Mouse (Mus musculus) cerebellum, adult 18-20 months (tissue): ENCODE measurements around the gene Srsf10.

Source experiments
- DNase-seq, 2 experiments: peaks; one replicate each; pipeline ENCODE4 v3.0.0; 2021

Srsf10 gene

DNA sequence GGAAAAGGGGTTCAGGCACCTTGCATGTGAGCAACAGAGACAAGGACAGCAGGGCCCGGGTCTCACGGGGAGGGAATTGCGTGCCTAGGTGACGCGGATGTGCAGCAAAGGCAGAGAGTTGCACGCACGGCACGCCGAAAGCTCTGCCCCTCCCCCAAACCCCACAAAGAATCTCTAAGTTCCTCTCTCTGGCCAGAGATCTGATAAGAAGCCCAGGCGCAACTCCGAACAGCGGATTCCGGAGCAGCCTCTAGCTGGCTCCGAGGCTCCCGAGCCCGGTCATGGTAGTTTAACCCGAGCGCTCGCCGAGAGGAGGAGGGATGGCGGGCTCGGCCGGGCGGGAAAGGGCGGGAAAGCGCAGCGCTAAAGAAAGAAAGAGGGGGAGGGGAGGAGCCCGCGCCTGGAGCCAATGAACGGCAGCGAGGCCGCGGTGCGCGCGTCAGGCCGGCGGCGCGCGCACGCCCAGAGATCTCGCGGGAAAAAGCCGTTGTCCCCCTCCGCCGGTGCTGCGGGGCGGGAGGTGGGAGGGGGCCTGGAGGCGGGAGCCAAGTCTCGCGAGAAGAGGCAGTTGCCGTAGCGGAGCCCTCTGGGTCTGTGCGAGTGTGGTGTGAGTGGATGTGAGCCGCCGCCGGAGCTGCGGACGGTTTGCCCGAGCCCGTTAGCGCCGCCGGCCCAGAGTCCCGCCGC is at the start of gene Srsf10:
Gene Srsf10 (plus strand): TSS at position 212 of the 687 bp plus-strand sequence.
- peak; percentile 94 to 95 for DNase-seq

DNA sequence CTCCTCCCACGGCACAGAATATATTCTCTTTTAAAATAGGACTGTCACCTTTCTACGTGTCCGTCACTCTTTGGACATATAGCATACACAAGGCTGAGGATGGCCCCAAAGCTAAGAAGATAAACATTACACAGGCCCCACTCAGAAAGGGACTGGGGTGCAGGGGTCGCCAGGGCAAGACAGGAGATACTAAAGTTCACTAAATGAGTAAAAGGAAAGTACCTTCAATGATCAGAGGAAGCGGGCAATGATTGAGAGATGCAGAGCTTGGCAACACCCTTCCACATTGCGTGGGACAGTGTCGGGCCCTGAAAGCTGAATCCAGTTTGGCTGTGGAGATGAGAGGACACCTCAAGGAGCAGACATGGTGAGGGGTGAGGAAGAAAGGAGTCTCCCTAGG is 40.7 kb upstream of the Srsf10 start:
- no peak for DNase-seq

DNA sequence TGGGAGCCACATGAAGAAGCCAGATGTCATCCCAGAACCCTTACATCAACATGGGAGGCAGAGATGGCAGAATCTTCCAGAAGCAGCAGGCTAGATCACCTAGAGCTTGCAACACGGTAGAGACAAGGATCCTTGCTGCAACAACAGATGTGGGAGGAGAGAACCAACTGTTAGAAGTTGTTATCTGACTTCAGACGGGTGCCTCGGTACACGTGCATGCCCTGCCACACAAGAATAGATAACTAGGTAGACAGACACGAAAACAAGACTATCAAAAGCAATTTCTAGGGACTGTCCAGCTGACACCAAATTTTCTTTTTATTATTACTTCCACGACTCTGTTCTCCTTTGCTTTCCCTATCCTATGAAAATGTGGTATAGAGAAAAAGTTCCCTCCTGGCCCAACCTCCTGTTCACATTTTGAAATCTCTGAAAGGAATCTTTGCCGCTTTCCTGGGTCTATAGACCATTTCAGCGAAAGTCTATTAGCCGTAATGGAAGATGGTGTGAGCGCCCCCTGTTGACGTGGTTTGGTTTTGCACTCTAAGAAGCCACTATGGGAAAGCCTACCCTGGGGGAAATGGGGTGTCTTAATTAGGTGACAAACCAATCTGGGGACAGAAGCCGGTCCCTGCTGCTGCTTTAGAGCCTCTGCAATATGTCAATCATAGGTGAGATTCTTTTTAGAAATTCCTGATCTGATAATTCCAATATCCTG is 38.5 kb upstream of the Srsf10 start:
- DNase-seq, result peak; percentile 29 to 40

DNA sequence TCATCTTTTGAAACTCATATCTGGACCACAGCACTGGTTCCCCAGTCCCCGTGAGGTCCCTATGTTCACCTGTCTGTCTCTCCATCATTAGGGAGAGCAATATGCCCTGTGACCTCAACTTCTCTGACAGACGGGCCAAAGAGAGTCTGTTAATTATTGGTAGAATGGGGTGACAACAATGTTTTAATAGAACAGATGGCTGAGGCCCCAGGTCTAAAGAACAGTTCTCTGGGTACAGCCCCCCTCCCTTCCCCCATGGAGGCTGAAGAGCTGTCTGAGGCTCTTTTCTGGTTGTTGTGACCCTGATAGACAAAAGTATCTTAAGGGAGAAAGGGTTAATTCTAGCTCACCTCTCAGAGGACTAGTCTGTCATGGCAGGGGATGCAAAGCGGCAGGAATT is 37.2 kb upstream of the Srsf10 start:
- DNase-seq, result no peak

DNA sequence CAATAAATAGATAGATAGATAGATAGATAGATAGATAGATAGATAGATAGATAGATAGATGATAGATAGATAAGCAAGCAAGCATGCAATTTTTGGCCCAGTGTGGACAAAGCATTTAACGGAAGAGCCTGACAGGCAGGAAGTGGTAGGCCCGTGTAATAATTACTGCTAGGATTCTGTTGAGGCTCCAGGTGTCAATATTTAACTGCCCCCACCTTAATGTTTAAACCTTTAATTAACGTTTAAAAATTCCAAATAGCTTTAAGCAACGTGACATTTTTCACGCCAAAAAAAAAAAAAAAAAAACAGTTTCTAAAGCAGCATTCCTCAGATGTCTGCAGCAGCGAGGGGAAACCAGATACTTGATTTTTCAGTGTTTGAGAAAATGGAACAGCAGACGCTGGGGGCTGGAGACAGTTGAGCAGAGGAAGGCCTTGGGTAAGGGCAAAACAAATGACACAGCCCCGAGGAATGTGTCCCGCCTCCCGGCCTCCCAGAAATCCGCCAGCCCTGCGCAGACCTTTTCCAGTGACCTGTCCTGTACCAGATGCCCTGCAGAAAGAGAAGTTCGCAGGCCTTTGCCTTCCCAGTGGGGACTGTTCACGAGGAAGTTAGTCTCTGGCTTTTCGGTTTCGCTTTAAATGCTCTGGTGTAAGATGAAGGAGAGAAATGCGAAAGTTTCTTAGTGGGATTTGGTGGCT is 35.6 kb upstream of the Srsf10 start:
- DNase-seq, result no peak

DNA sequence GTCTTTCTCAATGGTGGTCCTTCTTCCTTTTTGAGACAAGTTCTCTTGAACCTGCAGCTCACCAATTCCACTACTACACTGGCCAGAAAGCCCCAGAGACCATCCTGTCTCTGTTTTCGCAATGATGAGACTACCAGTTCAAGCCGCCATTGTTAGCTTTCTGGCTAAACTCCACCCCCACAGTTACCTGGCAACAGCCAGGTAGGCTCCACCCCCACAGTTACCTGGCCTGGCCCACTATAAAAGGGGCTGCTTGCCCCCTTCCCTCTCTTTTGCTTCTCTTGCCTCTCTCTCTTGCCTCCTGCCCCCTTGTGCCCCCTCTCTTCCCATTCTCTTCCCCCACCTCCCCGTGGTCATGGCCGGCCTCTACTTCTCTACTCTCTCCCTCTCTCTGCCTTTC is 33.8 kb upstream of the Srsf10 start:
- DNase-seq, result no peak

DNA sequence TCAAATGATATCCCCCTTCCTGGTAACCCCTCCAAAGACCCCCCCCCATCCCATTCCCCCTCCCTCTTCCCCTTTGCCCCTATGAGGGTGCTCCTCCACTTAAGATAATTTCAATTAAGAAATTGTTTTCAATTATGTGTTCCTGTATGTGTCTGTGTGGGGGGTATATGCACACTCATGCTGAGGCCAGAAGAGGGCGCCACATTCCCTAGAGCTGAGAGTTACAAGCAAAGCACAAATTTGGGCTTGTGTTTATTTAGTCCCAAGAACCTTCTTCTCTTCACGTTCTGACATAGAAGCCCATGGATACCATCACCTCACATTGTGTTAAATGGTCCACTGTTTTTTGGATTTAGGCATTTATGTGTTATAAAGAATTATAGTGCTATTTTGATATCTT is 32.2 kb upstream of the Srsf10 start:
- DNase-seq, result no peak

DNA sequence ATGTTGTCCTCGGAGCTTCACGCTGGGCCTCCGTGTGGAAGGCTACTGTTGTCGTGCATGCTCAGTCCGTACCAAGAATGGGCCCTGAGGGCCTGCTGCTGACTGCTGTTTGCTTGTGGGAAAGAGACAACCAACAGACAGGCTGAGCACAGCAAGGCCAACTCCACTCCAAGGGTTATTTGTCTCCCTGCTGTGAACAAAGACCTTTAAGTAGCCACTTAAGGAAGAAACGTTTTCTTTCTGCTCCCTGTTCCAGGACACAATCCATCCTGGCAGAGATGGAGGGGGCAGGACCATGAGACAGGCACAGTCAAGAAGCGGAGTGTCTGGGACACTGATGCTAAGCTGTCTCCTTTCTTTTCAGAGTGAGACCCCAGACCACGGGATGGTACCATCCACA is 31.3 kb upstream of the Srsf10 start:
- no peak for DNase-seq

DNA sequence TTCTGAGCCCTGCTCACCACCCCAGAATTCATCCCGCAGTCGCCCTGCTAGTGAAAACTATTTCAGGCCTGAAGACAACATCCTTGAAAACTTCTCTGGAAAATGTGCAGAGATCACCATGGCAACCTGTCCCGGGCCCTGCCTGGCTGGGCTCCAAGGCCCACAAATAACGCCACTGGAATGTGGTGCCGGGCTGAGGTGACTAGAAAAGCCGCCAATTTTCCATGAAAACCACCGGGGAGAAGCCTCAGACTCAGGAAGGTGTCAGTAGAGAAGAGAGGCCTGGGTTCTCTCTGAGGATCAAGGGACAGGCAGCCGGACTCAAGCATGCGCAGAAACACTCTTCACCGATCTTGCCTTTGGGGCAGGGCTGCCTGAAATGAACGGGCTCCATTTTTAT is 27.1 kb upstream of the Srsf10 start:
- peak in 1 of 2 experiments; percentile 13 for DNase-seq

DNA sequence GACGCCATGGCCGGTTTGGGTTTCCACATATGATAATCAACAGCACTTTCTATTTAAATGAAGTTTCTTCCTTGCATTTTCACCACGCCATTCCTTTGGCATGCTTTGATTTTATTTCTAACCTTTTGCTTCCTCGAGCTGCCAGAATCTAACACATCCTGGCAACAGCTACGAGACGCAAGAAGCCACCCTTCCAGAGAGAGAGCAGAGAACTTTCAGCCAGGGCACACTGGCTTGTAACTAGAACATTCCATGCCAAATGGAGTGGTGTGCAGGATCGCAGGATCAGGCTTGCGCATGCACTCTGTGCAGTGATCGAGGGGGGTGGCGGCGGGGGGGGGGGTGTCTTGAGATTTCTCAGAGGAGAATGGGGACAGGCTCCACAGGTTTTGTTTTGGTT is 23.5 kb upstream of the Srsf10 start:
- DNase-seq, result no peak

DNA sequence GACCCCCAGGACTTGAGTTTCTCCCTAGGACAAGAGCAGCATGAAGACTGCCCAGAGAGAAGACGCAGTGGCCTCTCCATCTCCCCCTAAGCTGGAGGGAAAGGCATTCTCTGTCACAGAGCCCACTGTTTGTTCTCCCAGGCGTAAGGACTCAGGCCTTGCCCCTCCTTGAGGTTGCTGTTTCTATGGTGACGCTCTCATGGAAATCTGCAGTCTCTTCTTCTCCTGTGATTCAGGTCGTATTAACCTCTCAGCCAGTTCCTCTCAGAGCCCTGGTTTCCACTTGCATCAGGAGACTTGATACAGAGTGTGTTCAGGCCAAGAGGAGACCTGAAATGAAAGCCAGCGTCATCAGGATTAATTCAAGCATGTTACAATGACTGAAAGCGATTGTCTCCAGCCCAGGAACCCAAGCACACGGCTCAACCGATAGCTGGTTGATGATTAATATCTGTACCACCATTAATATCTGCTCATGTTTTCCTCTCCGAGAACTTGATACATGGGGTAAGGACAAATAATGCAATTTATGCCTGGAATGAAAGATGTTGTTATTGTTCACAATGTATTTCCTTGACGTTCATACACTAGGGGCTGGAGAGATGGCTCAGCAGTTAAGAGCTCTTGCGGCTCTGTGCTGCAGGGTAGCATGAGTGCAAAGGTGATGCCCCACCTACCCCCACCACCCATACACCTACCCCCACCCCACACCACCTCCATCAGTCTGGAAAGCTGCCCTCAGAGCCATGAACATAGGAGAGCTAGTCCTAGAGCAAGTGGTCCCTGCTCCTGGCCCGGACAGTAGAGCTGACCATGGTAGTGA is 22.0 kb upstream of the Srsf10 start:
- no peak for DNase-seq

DNA sequence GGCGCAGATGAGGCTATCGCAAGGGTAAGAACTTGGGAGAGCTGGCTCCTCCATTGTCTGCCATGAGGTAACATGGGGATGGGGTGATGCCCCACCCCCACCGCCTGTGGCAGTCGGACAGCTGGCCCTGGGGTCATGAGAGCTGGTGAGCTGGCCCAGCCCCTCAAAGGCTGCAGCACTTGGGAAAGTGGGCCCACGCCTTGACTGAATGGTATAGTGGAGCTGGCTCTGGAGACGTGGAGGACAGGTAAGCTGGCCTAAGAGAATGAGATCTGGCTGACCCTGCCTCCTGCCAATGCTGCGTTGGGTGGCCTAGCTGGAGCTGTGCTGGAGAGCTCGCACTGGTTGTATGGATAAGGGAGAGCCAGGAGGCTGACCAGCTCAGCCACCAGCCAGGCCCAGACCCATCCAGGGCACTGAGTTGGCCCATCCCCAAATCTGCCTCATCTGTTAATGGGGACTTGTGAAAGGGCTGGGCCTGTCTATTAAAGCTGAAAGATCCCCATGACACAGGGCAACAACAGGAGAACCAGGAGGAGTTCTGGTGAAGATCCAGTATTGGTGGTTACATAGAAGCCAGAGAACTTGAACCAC is 21.3 kb upstream of the Srsf10 start:
- DNase-seq, result no peak

DNA sequence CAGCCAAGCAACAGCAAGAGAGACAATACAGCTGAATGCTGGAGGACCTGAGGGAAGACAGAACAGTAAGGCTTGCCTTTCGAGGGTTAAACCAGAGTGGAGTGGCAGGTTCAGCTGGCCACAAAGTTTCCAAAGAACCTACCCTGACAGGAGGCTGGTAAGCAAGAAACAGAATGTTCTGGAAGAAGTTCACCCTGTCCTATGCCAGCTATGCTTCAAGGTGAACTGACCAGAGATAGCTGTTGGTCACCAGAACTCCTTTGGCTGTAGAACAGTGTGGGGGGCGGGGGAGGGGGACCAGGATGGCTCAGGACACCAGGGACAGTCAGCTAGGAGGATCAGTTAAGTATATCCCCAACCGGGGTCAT is 16.6 kb upstream of the Srsf10 start:
- DNase-seq, result no peak

DNA sequence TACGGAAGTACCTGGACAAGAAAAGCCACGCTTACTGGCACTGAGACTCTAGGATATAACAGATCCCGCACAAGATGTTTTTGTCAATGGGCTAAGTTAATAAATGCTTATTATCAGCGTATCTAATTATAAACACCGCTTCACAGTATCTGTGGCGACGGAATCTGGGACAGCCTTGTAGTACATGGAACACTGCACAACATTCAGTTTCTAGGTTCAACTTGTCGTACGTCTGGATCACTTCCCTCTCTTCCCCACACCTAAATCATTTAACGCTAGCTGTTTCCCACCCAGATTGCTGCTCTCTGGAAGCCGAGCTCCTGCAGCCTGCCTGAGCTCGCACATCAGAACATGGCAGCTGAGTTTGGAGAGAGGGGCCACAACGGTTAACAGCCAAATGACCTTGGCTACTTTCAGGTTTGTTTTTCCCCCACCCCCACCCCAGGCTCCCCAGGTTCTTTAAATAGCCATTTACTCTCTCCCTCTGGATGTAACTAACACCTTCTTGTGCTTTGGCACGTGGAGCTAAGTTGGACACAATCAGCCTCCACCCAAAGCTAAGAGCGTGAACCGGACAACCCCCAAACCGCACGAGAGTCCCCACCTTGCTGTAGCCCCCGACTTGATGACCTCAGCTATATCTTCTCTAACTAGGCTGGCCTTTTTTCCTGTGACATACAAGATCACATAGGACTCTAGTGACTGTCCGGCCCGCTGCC is 16.1 kb upstream of the Srsf10 start:
- no peak for DNase-seq

DNA sequence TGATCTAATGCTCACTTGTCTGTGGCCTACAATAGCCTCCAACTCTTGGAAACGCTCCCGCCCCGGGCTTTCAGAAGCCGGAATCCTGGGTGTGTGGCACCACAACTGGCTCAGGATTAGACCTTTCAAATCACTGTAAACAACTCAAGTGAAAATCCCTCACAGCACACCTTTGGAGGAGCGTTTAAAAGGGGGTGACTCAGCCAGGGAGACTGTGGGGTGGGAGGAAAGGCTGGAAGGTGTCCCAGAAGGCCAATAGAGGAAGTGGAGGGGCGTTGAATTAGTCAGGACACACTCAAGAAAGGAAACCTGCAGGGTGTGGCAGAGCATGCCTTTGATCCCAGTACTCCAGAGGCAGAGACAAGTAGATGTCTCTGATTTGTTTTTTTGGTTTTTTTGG is 11.1 kb upstream of the Srsf10 start:
- no peak for DNase-seq

DNA sequence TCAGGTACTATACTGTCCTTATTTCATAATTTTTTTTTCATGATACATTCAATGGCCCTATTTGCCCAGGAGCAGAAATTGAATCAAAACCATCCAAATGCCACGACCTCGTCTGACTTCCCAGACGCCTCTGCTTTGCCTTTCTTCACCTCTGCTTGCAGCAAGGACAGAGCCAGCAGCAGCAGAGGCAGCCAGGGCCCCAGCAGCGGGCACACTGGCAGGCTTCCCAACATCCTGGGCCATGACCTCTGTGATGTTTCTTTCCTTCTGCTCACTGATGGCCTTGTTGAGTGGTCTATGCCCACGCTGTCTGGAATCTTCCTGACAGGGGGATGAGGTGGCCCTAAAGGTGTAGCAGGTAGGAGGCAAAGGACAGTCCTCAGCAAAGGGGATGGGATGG is 8.0 kb upstream of the Srsf10 start:
- no peak for DNase-seq

DNA sequence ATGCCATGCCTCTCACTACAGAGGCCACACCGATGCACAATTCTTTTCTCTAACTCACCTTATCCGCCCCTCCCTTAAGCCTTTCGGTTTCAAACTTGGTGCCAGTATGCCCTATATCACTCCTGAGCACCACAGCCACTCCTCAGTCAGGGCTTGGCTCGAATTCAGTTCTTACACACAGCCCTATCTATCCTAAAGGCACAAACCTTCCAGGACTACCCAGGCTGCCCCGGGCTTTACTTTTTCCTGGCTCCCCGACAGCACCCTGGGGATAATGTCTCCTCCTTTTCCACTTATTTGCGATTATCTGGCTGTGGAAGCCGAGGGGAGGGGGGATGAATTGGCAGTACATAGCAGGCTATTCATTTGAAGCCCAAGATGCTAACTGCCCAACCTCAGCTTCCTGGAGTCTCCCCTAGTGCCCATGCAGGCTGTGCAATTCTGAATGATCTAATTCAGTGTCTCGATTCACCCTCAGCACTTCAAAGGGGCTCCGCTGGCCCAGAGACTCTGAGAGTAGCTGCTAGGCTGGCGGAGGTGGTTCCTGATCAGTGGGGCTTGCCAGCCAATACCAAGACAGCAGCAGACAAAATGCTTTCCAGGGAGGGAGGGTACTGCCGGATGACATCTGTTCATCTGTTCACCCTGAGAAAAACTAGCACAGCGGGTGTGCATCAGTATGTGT is 5.0 kb upstream of the Srsf10 start:
- no peak for DNase-seq

DNA sequence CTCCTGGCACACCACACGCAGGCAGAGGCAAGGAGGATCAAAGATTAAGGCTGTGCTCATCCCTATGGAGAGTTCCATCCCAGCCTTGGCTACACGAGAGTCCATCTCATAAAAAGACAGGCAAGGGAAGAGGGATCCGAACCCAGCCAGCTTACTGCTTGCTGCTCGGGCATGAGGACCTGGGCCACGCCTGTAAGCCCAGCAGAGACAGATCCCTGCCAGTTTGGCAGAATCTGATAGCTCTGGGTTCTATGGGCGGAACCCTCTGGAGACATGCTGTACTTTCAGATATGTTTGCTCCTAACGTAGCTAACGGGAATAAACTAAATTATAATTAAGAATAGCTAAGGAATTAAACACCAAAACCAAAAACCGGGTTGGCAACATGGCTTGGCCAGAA is 3.6 kb upstream of the Srsf10 start:
- no peak for DNase-seq

DNA sequence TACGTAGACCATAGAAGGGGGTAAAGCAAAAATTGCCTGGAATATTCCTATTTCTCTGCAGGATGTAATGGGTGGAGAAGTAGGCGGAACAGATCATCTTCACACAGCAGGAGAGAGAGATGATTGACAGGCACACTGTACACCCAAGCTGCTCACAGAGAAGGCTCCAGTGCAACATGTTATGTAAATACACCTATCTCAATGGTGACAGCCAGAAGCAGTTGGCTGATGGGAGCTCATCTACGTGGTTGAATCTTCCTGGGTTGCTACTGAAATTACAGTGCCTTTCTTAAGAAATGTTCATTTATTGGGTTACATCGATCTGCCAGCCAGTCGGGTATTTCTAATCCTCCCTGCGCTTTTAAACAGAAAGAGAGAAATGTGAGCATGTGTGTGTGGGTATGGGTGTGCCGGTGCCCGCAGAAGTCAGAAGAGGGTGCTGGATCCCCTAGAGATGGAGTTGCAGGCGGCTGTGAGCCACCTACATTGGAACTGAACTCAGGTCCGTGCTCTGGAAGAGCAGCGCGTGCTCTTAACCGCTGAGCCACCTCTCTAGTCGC is 1.5 kb upstream of the Srsf10 start:
- no peak for DNase-seq

DNA sequence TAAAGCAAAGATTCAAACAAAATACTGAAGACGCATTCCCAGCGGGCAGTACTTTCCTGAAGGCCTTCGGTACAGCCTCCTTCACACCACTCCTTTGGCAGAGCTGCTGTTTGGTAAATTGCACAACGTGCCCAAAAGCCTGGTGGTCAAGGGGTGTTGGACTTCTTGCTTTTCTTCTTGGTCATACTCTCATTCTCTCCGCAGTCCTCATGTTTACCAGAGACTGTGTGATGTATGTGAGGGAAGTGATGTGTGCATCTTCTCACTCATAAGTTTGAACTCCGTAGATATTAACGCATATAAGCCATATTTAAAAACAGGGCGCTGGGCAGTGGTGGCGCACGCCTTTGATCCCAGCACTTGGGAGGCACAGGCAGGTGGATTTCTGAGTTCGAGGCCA is 917 bp upstream of the Srsf10 start:
- no peak for DNase-seq

DNA sequence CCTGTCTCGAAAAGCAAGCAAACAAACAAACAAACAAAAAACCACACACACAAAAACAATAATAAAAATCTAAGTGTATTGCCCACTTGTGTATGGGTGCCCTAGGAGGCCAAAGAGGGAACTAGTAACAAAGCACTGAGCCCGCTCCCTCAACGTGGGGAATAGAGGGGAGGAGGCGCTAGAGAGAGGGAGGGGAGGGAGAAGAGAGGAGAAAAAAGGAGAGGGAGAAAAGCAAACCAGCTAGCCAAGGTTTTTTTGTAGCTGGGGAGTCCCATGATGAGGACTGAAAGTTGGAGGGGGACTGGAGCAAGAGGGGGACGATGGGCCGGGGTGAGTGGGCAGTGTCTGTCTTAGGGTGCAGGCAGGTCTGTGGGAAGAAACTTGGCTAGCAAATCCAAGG is 467 bp upstream of the Srsf10 start:
- no peak for DNase-seq
